Mouse (Mus musculus): Measurements from ENCODE around the gene Cd84. TPM values are rescaled to one million over a fixed set of nuclear protein-coding genes. Genes with fewer than 3 reads are reported as not detected.
"Not testable (repeated sequence)": the region's sequence is repeated elsewhere in the genome, so short reads cannot be mapped to it uniquely, and the experiment has no call there.

The Cd84 gene
- polyA plus RNA-seq, 1 experiment from 2014 or later, result 0.44 TPM

- DNase-seq (ENCODE audit: low spot score), result no peak
- Histone ChIP-seq H3K4me1 (no peaks in the 10 kb centered on the region), H3K27ac (no peak overlapping the region), H3K36me3 (no peaks in the 10 kb centered on the region), H3K9me3 (replicated peaks) (no peaks in the 10 kb centered on the region), H3K27me3 (ENCODE audit: low read depth, poor library complexity, severe bottlenecking) (no peaks in the 10 kb centered on the region), H3K4me3 (no peak overlapping the region)
- 83% methylated on average over 5 of the region's 5 CpGs for WGBS
Measured at GRCm38 (mm10) chr1:171845035-171845754, 5.7 kb downstream of the Cd84 start.

GRCm38 (mm10) chr1:171848201-171848600, 8.7 kb downstream of the Cd84 start:
- H3K9me3 ChIP-seq (replicated peaks), result no peaks in the 10 kb centered on the region
- H3K27me3 ChIP-seq (ENCODE audit: low read depth, poor library complexity, severe bottlenecking), result no peaks in the 10 kb centered on the region
- H3K4me3 ChIP-seq, result no peak overlapping the region
- no peaks in the 10 kb centered on the region for H3K36me3 ChIP-seq
- no peak overlapping the region for H3K27ac ChIP-seq
- DNase-seq (ENCODE audit: low spot score), result no peak
- no peaks in the 10 kb centered on the region for H3K4me1 ChIP-seq

GRCm38 (mm10) chr1:171848757-171849156, 9.3 kb downstream of the Cd84 start:
- 90% methylated on average over 4 of the region's 4 CpGs for WGBS
- H3K36me3 ChIP-seq, result no peaks in the 10 kb centered on the region
- H3K9me3 ChIP-seq (replicated peaks), result no peaks in the 10 kb centered on the region
- H3K4me1 ChIP-seq, result no peaks in the 10 kb centered on the region
- no peak for DNase-seq (ENCODE audit: low spot score)
- H3K27ac ChIP-seq, result no peak overlapping the region
- H3K27me3 ChIP-seq (ENCODE audit: low read depth, poor library complexity, severe bottlenecking), result no peaks in the 10 kb centered on the region
- H3K4me3 ChIP-seq, result no peak overlapping the region

- no peak overlapping the region for H3K27ac ChIP-seq
- no peak for DNase-seq (ENCODE audit: low spot score)
- no peaks in the 10 kb centered on the region for H3K36me3 ChIP-seq
- 88% methylated on average over 5 of the region's 5 CpGs for WGBS
- H3K9me3 ChIP-seq (replicated peaks), result no peaks in the 10 kb centered on the region
- no peaks in the 10 kb centered on the region for H3K27me3 ChIP-seq (ENCODE audit: low read depth, poor library complexity, severe bottlenecking)
- H3K4me1 ChIP-seq, result no peaks in the 10 kb centered on the region
- H3K4me3 ChIP-seq, result no peak overlapping the region
Measured at GRCm38 (mm10) chr1:171849454-171849853, 10.0 kb downstream of the Cd84 start.

- H3K36me3 ChIP-seq, result no peaks in the 10 kb centered on the region
- H3K4me3 ChIP-seq, result no peak overlapping the region
- no peaks in the 10 kb centered on the region for H3K27me3 ChIP-seq (ENCODE audit: low read depth, poor library complexity, severe bottlenecking)
- no peaks in the 10 kb centered on the region for H3K4me1 ChIP-seq
- DNase-seq (ENCODE audit: low spot score), result no peak
- 91% methylated on average over 4 of the region's 4 CpGs for WGBS
- H3K9me3 ChIP-seq (replicated peaks), result no peaks in the 10 kb centered on the region
- H3K27ac ChIP-seq, result no peak overlapping the region
Measured at GRCm38 (mm10) chr1:171865467-171865866, 26.0 kb downstream of the Cd84 start.

- Histone ChIP-seq H3K4me1 (no peaks in the 10 kb centered on the region), H3K27ac (no peak overlapping the region), H3K27me3 (ENCODE audit: low read depth, poor library complexity, severe bottlenecking) (no peaks in the 10 kb centered on the region), H3K9me3 (replicated peaks) (no peaks in the 10 kb centered on the region), H3K36me3 (no peaks in the 10 kb centered on the region), H3K4me3 (no peak overlapping the region)
- DNase-seq (ENCODE audit: low spot score), result no peak
- WGBS, result 90% methylated on average over 1 of the region's 1 CpGs
Measured at GRCm38 (mm10) chr1:171886989-171887388, 47.5 kb downstream of the Cd84 start.

GRCm38 (mm10) chr1:171895364-171895763, 55.9 kb downstream of the Cd84 start, which contains the start of gene Gm10521:
TSS of gene Gm10521 (plus strand) at chr1:171895664.
- not testable (repeated sequence) for H3K9me3 ChIP-seq (replicated peaks); H3K4me3 ChIP-seq; H3K36me3 ChIP-seq; H3K4me1 ChIP-seq; H3K27ac ChIP-seq; DNase-seq (ENCODE audit: low spot score); H3K27me3 ChIP-seq (ENCODE audit: low read depth, poor library complexity, severe bottlenecking)
- 90% methylated on average over 5 of the region's 5 CpGs for WGBS

- no peak for DNase-seq (ENCODE audit: low spot score)
- H3K9me3 ChIP-seq (replicated peaks), result no peaks in the 10 kb centered on the region
- H3K27ac ChIP-seq, result no peak overlapping the region
- H3K4me1 ChIP-seq, result no peaks in the 10 kb centered on the region
- H3K4me3 ChIP-seq, result no peak overlapping the region
- no peaks in the 10 kb centered on the region for H3K36me3 ChIP-seq
- no peaks in the 10 kb centered on the region for H3K27me3 ChIP-seq (ENCODE audit: low read depth, poor library complexity, severe bottlenecking)
- 67% methylated on average over 1 of the region's 1 CpGs for WGBS
Measured at GRCm38 (mm10) chr1:171904011-171904410, 64.5 kb downstream of the Cd84 start.

GRCm38 (mm10) chr1:171915638-171916458, 76.4 kb downstream of the Cd84 start:
- WGBS, result 87% methylated on average over 13 of the region's 13 CpGs
- Histone ChIP-seq H3K4me3 (no peak overlapping the region), H3K27me3 (ENCODE audit: low read depth, poor library complexity, severe bottlenecking) (no peaks in the 10 kb centered on the region), H3K36me3 (no peaks in the 10 kb centered on the region), H3K4me1 (no peaks in the 10 kb centered on the region), H3K27ac (no peak overlapping the region), H3K9me3 (replicated peaks) (0 out of 2 replicates have a peak, but pooled peaks cover 2% of the 10 kb centered on the region)
- DNase-seq (ENCODE audit: low spot score), result no peak

- Histone ChIP-seq H3K36me3 (no peaks in the 10 kb centered on the region), H3K4me3 (no peak within 1 kb of the TSS), H3K9me3 (replicated peaks) (no peaks in the 10 kb centered on the region), H3K4me1 (no peaks in the 10 kb centered on the region), H3K27ac (no peak within 1 kb of the TSS), H3K27me3 (ENCODE audit: low read depth, poor library complexity, severe bottlenecking) (no peaks in the 10 kb centered on the region)
- 86% methylated on average over 14 of the region's 14 CpGs for WGBS
- no peak for DNase-seq (ENCODE audit: low spot score)
Measured at GRCm38 (mm10) chr1:171917305-171918039, 78.0 kb downstream of the Cd84 start, which contains the start of gene Slamf6. TSS of gene Slamf6 (plus strand) at chr1:171917515.

GRCm38 (mm10) chr1:171918136-171918920, 78.8 kb downstream of the Cd84 start:
- no peak overlapping the region for H3K4me3 ChIP-seq
- 90% methylated on average over 12 of the region's 12 CpGs for WGBS

GRCm38 (mm10) chr1:171919193-171919592, 79.7 kb downstream of the Cd84 start:
- Histone ChIP-seq H3K4me3 (no peak overlapping the region), H3K27ac (no peak overlapping the region), H3K4me1 (no peaks in the 10 kb centered on the region), H3K27me3 (ENCODE audit: low read depth, poor library complexity, severe bottlenecking) (no peaks in the 10 kb centered on the region), H3K9me3 (replicated peaks) (no peaks in the 10 kb centered on the region), H3K36me3 (no peaks in the 10 kb centered on the region)
- 92% methylated on average over 5 of the region's 5 CpGs for WGBS
- DNase-seq (ENCODE audit: low spot score), result no peak

More at GRCm38 (mm10) chr1:171918136-171918920, 78.8 kb downstream of the Cd84 start:
- no peaks in the 10 kb centered on the region for H3K4me1 ChIP-seq
- DNase-seq (ENCODE audit: low spot score), result no peak
- H3K9me3 ChIP-seq (replicated peaks), result no peaks in the 10 kb centered on the region
- H3K27ac ChIP-seq, result no peak overlapping the region
- no peaks in the 10 kb centered on the region for H3K27me3 ChIP-seq (ENCODE audit: low read depth, poor library complexity, severe bottlenecking)
- H3K36me3 ChIP-seq, result no peaks in the 10 kb centered on the region
